Mouse (Mus musculus): ENCODE measurements around the gene Olfr1155. TPM values are rescaled to one million over a fixed set of nuclear protein-coding genes. Genes with fewer than 3 reads are reported as not detected.

Gene Olfr1155
- not detected for total RNA-seq (2021)
- long read RNA-seq, experiment 1 = 0 reads
- long read RNA-seq, experiment 2 = 0 reads

DNA sequence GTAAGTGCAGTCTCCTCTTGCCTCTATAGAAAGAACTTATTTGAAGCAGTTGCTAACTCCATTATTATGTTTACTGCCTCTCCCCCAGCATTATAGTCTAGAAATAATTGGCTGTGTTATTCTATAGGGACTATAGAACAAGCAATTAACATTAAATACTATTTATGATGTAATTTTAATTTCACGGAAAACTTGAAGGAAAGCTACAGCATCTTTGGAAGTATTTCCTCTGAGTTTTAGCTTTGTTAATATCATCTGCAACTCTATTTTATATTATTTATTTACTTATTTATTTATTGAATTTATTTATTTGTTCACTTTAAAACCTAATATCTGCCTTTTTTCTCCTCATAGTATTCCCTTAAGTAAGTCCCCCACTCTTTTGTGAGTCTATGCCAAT, at the start of gene Olfr1155:
TSS of gene Olfr1155 (minus strand) at position 101 of the 400 bp plus-strand sequence.
- DNase-seq = no peak

DNA sequence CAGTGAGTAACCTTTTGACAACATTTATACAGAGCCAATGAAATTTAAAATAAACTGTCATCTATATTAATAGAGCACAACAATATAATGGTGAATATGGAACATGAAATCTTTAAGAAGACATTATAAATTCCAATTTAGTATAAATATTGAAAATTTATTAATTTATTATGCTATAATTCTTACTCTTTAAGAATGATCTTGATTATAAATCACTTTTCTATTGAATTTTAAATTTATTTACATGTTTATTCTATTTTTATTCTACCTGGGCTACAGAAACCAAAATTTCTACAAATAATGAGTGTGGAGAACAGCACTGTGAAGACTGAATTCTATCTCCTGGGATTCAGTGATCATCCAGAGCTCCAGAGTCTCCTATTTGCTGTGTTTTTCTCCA, 44.9 kb upstream of the Olfr1155 start, which contains the start of gene Olfr1158:
TSS of gene Olfr1158 (plus strand) at position 301 of the 400 bp plus-strand sequence.
- DNase-seq = no peak

DNA sequence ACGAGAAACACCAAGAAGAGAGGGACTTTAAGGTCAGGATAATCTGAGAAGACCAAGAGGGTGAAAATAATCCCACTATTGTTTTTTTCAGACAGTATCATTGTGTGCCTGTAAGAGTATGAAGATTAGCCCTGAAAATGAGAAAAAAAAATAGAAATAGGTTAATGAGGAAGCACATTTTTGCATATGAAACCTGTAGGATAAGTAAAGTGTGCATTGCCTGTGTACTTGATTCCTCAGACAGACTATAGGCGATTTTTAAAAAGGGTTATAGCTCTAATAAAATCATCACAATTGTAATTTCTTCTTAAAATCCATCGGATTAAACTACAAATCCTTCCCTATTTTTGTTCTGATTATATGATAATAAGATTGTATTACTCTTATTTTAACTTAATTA, 29.6 kb upstream of the Olfr1155 start, which contains the start of gene Olfr74:
TSS of gene Olfr74 (minus strand) at position 101 of the 400 bp plus-strand sequence.
- DNase-seq = no peak

DNA sequence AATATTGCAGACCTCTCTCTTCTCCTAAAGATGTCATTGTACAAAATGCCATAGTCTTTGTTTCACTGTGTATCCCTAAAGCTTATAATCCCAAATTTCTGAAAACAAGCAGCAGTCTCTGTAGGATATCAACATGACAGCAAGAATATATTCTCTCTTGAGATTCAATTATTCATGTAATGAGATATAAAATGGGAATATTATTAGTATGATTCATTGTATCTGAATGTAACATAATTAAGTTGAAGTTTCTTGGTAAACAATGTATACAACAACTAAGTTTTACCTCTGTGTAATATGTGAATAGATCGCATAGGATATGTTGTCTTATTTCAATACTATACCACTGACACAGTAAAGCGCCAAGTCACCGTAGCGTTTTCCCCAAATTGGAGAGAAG, 23.3 kb upstream of the Olfr1155 start, which contains the start of gene Olfr1157:
TSS of gene Olfr1157 (minus strand) at position 101 of the 400 bp plus-strand sequence.
- no peak for DNase-seq

DNA sequence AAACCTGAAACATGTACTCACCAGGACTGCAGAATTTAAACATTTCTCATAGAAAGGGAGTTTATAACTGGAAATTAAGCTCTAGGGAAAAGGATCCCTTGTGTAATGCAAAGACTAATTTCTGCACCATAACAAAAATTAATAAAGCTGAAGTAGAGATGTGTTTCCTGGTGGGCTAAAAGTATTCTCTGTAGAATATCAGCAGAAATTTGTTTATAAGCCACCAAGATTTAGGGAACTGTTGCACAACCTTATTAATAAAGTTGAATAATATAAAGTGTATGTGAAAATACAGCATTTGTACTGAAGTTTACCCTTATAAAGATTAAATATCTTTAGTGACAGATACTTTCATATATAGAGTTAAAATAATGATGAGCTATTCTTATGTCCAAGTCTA, 8.1 kb upstream of the Olfr1155 start, which contains the start of gene Olfr1156:
TSS of gene Olfr1156 (minus strand) at position 101 of the 400 bp plus-strand sequence.
- DNase-seq = no peak

DNA sequence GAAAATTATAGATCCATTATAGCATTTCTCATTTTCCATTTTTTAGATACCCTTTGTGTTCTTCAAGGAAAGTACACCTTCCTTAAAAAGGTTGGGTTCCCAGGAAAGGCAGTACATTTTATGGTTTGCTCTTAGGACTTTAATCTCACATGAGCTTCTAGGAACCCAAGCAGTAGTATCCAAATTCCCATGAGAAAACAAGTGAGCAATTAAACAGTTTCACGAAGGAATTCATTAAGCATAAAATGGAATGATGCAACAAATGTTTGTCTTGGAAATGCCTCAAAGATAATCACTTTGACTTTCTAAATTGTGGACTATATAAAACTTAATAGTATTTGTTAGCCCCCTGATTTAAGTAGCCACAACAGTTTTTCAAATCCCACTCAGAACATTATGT, 39.9 kb downstream of the Olfr1155 start, which contains the start of gene Olfr1154:
TSS of gene Olfr1154 (minus strand) at position 101 of the 400 bp plus-strand sequence.
- no peak for DNase-seq

DNA sequence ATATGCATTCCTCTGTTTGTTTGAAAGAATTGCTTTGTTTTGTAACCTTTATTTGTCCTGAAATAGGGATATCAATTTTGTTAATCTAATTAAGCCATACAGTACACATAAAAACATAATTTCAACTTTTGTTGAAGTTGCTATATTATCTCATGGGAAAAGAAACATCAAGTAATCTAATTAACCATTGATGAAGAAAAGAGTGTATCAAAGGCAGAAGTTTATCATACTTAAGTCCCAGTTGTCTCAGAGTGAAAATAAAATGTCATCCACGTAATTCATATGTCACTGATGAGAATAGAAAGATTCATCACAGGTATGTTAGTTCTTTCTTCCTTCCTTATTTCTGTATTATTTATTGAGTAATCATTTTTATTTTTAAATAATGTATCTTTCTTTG, 50.3 kb downstream of the Olfr1155 start, which contains the start of gene Olfr1153:
TSS of gene Olfr1153 (plus strand) at position 301 of the 400 bp plus-strand sequence.
- DNase-seq = no peak

Other genes with a start within 250 kb of the Olfr1155 start
- gene Olfr1137, start 232.0 kb downstream of the Olfr1155 start, total RNA-seq (2021) = not detected
- not detected for gene Olfr1138, start 205.2 kb downstream of the Olfr1155 start, total RNA-seq (2021)
- not detected for gene Olfr1140, start 201.4 kb downstream of the Olfr1155 start, total RNA-seq (2021)
- not detected for gene Olfr1141, start 191.1 kb downstream of the Olfr1155 start, total RNA-seq (2021)
- gene Olfr152, start 165.7 kb downstream of the Olfr1155 start, total RNA-seq (2021) = not detected
- not detected for gene Olfr1143, start 144.5 kb downstream of the Olfr1155 start, total RNA-seq (2021)
- not detected for gene Olfr1145, start 135.3 kb downstream of the Olfr1155 start, total RNA-seq (2021)
- gene Olfr1148, start 114.6 kb downstream of the Olfr1155 start, total RNA-seq (2021) = not detected
- not detected for gene Olfr1150-ps1, start 101.1 kb downstream of the Olfr1155 start, total RNA-seq (2021)
- gene Olfr1151, start 89.3 kb downstream of the Olfr1155 start, total RNA-seq (2021) = not detected
- gene Olfr1152, start 78.6 kb downstream of the Olfr1155 start, total RNA-seq (2021) = not detected
- not detected for gene Olfr1153, start 50.2 kb downstream of the Olfr1155 start, total RNA-seq (2021)
- gene Olfr1154, start 40.0 kb downstream of the Olfr1155 start, total RNA-seq (2021) = not detected
- gene Olfr1156, start 8.0 kb upstream of the Olfr1155 start, total RNA-seq (2021) = not detected
- not detected for gene Olfr1157, start 23.2 kb upstream of the Olfr1155 start, total RNA-seq (2021)
- gene Olfr74, start 29.5 kb upstream of the Olfr1155 start, total RNA-seq (2021) = not detected
- not detected for gene Olfr1158, start 45.0 kb upstream of the Olfr1155 start, total RNA-seq (2021)
- not detected for gene Olfr1160, start 63.1 kb upstream of the Olfr1155 start, total RNA-seq (2021)
- not detected for gene Olfr1161, start 77.6 kb upstream of the Olfr1155 start, total RNA-seq (2021)
- gene Olfr73, start 92.6 kb upstream of the Olfr1155 start, total RNA-seq (2021) = not detected
- gene Olfr1162, start 106.0 kb upstream of the Olfr1155 start, total RNA-seq (2021) = not detected
- gene Olfr1163, start 126.7 kb upstream of the Olfr1155 start, total RNA-seq (2021) = not detected
- gene Olfr1164, start 148.8 kb upstream of the Olfr1155 start, total RNA-seq (2021) = not detected
- gene Olfr1166, start 183.1 kb upstream of the Olfr1155 start, total RNA-seq (2021) = not detected
- gene Olfr1167, start 210.1 kb upstream of the Olfr1155 start, total RNA-seq (2021) = not detected
- not detected for gene Olfr1168, start 236.7 kb upstream of the Olfr1155 start, total RNA-seq (2021)

All from adrenal gland, postnatal 36 days (tissue).